Mouse (Mus musculus): ENCODE data around the gene Hist1h4j. TPM values are rescaled to one million over a fixed set of nuclear protein-coding genes. Genes with fewer than 3 reads are reported as not detected.
A peak's percentile ranks its signal among the peaks of the same experiment; 100 is the strongest.
"Not testable (repeated sequence)": the region's sequence is repeated elsewhere in the genome, so short reads cannot be mapped to it uniquely, and the experiment has no call there.

Hist1h4j gene
- total and polyA plus RNA-seq, 2 experiments from 2014 or later: 0.20 to 962 TPM

DNA sequence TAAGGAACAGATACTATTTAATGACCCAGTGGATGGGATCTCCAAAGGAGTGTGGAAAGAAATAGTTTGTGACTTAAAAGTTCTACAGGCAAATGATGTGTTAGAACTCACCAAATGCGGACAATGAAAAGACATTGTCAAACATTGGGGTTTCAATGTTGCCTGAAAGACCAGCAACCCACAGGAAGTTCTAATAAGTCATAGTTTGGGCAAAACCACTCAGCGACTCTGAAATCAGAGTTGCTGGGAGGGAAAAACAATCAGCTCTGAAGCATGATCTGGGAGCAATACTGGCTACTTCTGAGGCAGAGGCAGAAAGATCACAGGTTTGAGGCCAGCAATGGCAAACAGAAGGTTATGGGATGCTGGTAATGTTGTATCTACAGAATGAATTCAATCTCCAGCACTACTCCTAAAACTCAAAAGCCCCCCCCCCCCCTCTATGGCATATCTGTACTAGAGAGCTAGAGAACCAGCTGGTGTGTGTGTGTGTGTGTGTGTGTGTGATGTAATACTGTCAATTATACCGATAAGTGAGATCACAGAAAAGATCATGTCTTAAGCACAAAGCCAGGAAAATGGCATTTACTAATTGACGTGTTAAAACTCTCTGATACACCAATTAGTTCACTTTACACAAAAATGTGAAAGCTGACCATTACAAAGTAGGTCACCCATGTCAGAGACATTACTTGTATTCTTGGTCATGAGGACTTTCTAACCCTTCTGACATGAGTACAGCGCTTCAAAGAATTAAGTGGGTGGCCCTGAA is 14.7 kb downstream of the Hist1h4j start:
- TF ChIP-seq EP300 (IDR thresholded peaks at IDR 0.05; ENCODE audit: low read depth) (no peak), CTCF (IDR thresholded peaks at IDR 0.05; ENCODE audit: low read depth) (no peak)
- peaks cover 18% of the 10 kb centered on the region for H3K4me1 ChIP-seq (ENCODE audit: control insufficient read depth, insufficient read depth)

DNA sequence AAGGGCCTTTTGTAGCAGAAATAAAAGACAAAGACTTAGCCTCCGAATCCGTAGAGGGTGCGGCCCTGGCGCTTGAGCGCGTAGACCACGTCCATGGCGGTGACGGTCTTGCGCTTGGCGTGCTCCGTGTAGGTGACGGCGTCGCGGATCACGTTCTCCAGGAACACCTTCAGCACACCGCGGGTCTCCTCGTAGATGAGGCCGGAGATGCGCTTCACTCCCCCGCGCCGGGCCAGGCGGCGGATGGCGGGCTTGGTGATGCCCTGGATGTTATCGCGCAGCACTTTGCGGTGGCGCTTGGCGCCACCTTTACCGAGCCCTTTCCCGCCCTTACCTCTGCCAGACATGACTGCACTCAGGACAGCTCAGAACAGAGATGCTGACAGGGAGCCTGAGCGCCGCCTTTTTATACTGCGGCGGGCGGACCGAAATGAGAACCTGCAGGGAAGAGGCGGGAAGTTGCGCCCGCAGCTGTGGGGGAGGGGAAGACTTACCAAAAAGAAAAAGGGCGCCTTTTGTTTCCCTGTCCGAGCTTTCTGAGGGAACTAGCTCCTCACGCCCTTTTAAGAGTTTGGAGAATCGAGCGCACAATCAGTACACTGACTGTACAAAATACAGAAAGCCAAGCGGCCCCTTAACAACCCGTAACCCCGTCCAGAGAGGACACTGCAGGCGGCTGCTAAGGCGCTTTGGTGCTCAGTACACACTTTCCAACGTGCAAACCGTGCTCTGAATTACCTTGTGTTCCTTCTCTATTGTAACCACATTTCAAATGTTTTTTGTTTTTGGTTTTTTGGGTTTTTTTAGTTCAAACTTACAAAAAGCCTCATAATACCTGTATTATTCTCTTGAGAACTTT is 15.5 kb downstream of the Hist1h4j start, which contains the start of gene Hist1h4k:
TSS of gene Hist1h4k (minus strand) at position 347 of the 859 bp plus-strand sequence.
- Histone ChIP-seq H3K9ac (replicated peaks; ENCODE audit: low read depth, low read length) (peak within 1 kb of the TSS; percentile 46), H3K27ac (ENCODE audit: low read depth) (peak within 1 kb of the TSS; percentile 72), H3K4me1 (ENCODE audit: control insufficient read depth, insufficient read depth) (peaks cover 18% of the 10 kb centered on the region), H3K4me3 (ENCODE audit: low read depth, low read length) (peak within 1 kb of the TSS; percentile 48), H3K4me2 (ENCODE audit: low read depth, low read length) (peak within 1 kb of the TSS; percentile 67)
- not testable (repeated sequence) for H3K36me3 ChIP-seq (replicated peaks; ENCODE audit: control insufficient read depth, insufficient read depth, low read length); H3K27me3 ChIP-seq (ENCODE audit: control insufficient read depth, insufficient read depth, low read length); H3K9me3 ChIP-seq (replicated peaks; ENCODE audit: control insufficient read depth, low read length)
- DNase-seq (ENCODE audit: low spot score): peak; percentile 75
- peak; percentile 54 for ATAC-seq (ENCODE audit: insufficient read depth, low read depth)
- under 1% methylated on average over 42 of the region's 56 CpGs for WGBS

More for the DNA sequence above, 14.7 kb downstream of the Hist1h4j start:
- H3K36me3 ChIP-seq (replicated peaks; ENCODE audit: control insufficient read depth, insufficient read depth, low read length): no peaks in the 10 kb centered on the region
- ATAC-seq (ENCODE audit: insufficient read depth, low read depth) (no peak), DNase-seq (ENCODE audit: low spot score) (no peak)
- peak overlapping the region; percentile 48 for H3K4me3 ChIP-seq (ENCODE audit: low read depth, low read length)
- H3K27ac ChIP-seq (ENCODE audit: low read depth): peak overlapping the region; percentile 72
- H3K27me3 ChIP-seq (ENCODE audit: control insufficient read depth, insufficient read depth, low read length): no peaks in the 10 kb centered on the region
- WGBS: 15% methylated on average over 5 of the region's 5 CpGs
- no peaks in the 10 kb centered on the region for H3K9me3 ChIP-seq (replicated peaks; ENCODE audit: control insufficient read depth, low read length)
- H3K4me2 ChIP-seq (ENCODE audit: low read depth, low read length): peak overlapping the region; percentile 67
- peak overlapping the region; percentile 46 for H3K9ac ChIP-seq (replicated peaks; ENCODE audit: low read depth, low read length)

GRCm38 (mm10) chr13:21751417-21751816 is 16.6 kb downstream of the Hist1h4j start:
- H3K9me3 ChIP-seq (replicated peaks; ENCODE audit: control insufficient read depth, low read length): no peaks in the 10 kb centered on the region
- H3K9ac ChIP-seq (replicated peaks; ENCODE audit: low read depth, low read length): no peak overlapping the region
- TF ChIP-seq CTCF (IDR thresholded peaks at IDR 0.05; ENCODE audit: low read depth): no peak
- no peak for TF ChIP-seq EP300 (IDR thresholded peaks at IDR 0.05; ENCODE audit: low read depth)
- peaks cover 23% of the 10 kb centered on the region for H3K4me1 ChIP-seq (ENCODE audit: control insufficient read depth, insufficient read depth)
- H3K4me3 ChIP-seq (ENCODE audit: low read depth, low read length): no peak overlapping the region
- DNase-seq (ENCODE audit: low spot score) (no peak), ATAC-seq (ENCODE audit: insufficient read depth, low read depth) (no peak)
- H3K4me2 ChIP-seq (ENCODE audit: low read depth, low read length): no peak overlapping the region
- H3K27me3 ChIP-seq (ENCODE audit: control insufficient read depth, insufficient read depth, low read length): no peaks in the 10 kb centered on the region
- no peaks in the 10 kb centered on the region for H3K36me3 ChIP-seq (replicated peaks; ENCODE audit: control insufficient read depth, insufficient read depth, low read length)
- H3K27ac ChIP-seq (ENCODE audit: low read depth): no peak overlapping the region

GRCm38 (mm10) chr13:21751827-21752226 is 17.0 kb downstream of the Hist1h4j start:
- Histone ChIP-seq H3K27ac (ENCODE audit: low read depth) (peak overlapping the region; percentile 31; the same call in 1 of the 2 replicates), H3K9ac (replicated peaks; ENCODE audit: low read depth, low read length) (no peak overlapping the region), H3K4me1 (ENCODE audit: control insufficient read depth, insufficient read depth) (peaks cover 23% of the 10 kb centered on the region), H3K4me2 (ENCODE audit: low read depth, low read length) (peak overlapping the region; percentile 18; the same call in 1 of the 2 replicates), H3K4me3 (ENCODE audit: low read depth, low read length) (no peak overlapping the region), H3K9me3 (replicated peaks; ENCODE audit: control insufficient read depth, low read length) (no peaks in the 10 kb centered on the region), H3K36me3 (replicated peaks; ENCODE audit: control insufficient read depth, insufficient read depth, low read length) (no peaks in the 10 kb centered on the region), H3K27me3 (ENCODE audit: control insufficient read depth, insufficient read depth, low read length) (no peaks in the 10 kb centered on the region)
- no peak for ATAC-seq (ENCODE audit: insufficient read depth, low read depth)
- peak; percentile 11 for DNase-seq (ENCODE audit: low spot score)
- 26% methylated on average over 3 of the region's 3 CpGs for WGBS
- no peak for TF ChIP-seq EP300 (IDR thresholded peaks at IDR 0.05; ENCODE audit: low read depth)
- no peak for TF ChIP-seq CTCF (IDR thresholded peaks at IDR 0.05; ENCODE audit: low read depth)

- 33% methylated on average over 3 of the region's 3 CpGs for WGBS
Measured at GRCm38 (mm10) chr13:21752356-21752755, 17.5 kb downstream of the Hist1h4j start.

More at GRCm38 (mm10) chr13:21752356-21752755, 17.5 kb downstream of the Hist1h4j start:
- no peaks in the 10 kb centered on the region for H3K27me3 ChIP-seq (ENCODE audit: control insufficient read depth, insufficient read depth, low read length)
- H3K4me2 ChIP-seq (ENCODE audit: low read depth, low read length): 0 out of 2 replicates have a peak overlapping the region, but pooled peaks have one; percentile 67
- no peak for ATAC-seq (ENCODE audit: insufficient read depth, low read depth)
- peaks cover 23% of the 10 kb centered on the region for H3K4me1 ChIP-seq (ENCODE audit: control insufficient read depth, insufficient read depth)
- 0 out of 2 replicates have a peak overlapping the region, but pooled peaks have one; percentile 51 for H3K9ac ChIP-seq (replicated peaks; ENCODE audit: low read depth, low read length)
- H3K9me3 ChIP-seq (replicated peaks; ENCODE audit: control insufficient read depth, low read length): no peaks in the 10 kb centered on the region
- TF ChIP-seq CTCF (IDR thresholded peaks at IDR 0.05; ENCODE audit: low read depth) (no peak), EP300 (IDR thresholded peaks at IDR 0.05; ENCODE audit: low read depth) (no peak)
- H3K36me3 ChIP-seq (replicated peaks; ENCODE audit: control insufficient read depth, insufficient read depth, low read length): no peaks in the 10 kb centered on the region
- no peak overlapping the region for H3K4me3 ChIP-seq (ENCODE audit: low read depth, low read length)
- peak overlapping the region; percentile 31; the same call in 1 of the 2 replicates for H3K27ac ChIP-seq (ENCODE audit: low read depth)
- no peak for DNase-seq (ENCODE audit: low spot score)

Measured in heart, postnatal 0 days (tissue).